Mouse (Mus musculus): ENCODE measurements around the gene Drg1. TPM values are rescaled to one million over a fixed set of nuclear protein-coding genes. Genes with fewer than 3 reads are reported as not detected.
"Not testable (repeated sequence)": the region's sequence is repeated elsewhere in the genome, so short reads cannot be mapped to it uniquely, and the experiment has no call there.

The Drg1 gene
- polyA plus RNA-seq, 1 experiment from 2014 or later = 200 TPM

- not testable (repeated sequence) for H3K27ac ChIP-seq (ENCODE audit: low read length); H3K4me2 ChIP-seq (replicated peaks; ENCODE audit: low read depth, low read length); ATAC-seq (ENCODE audit: insufficient number of reproducible peaks, insufficient read depth, low FRiP score, low read depth); H3K9ac ChIP-seq (replicated peaks; ENCODE audit: low read depth, low read length); H3K27me3 ChIP-seq (ENCODE audit: control insufficient read depth, insufficient read depth, low read length); H3K4me1 ChIP-seq (ENCODE audit: control insufficient read depth, insufficient read depth, low read length); H3K9me3 ChIP-seq (ENCODE audit: control insufficient read depth, low read depth, low read length); H3K4me3 ChIP-seq (ENCODE audit: low read depth, low read length); H3K36me3 ChIP-seq (ENCODE audit: control insufficient read depth, insufficient read depth, low read length)
- 96% methylated on average over 22 of the region's 24 CpGs for WGBS
These were observed 116.1 kb downstream of the Drg1 start for GRCm38 (mm10) chr11:3150003-3150676.

- H3K27ac ChIP-seq (ENCODE audit: low read length); H3K9me3 ChIP-seq (ENCODE audit: control insufficient read depth, low read depth, low read length); H3K36me3 ChIP-seq (ENCODE audit: control insufficient read depth, insufficient read depth, low read length); H3K9ac ChIP-seq (replicated peaks; ENCODE audit: low read depth, low read length); H3K4me1 ChIP-seq (ENCODE audit: control insufficient read depth, insufficient read depth, low read length); H3K4me2 ChIP-seq (replicated peaks; ENCODE audit: low read depth, low read length); H3K4me3 ChIP-seq (ENCODE audit: low read depth, low read length); ATAC-seq (ENCODE audit: insufficient number of reproducible peaks, insufficient read depth, low FRiP score, low read depth); H3K27me3 ChIP-seq (ENCODE audit: control insufficient read depth, insufficient read depth, low read length): not testable (repeated sequence)
- 89% methylated on average over 4 of the region's 4 CpGs for WGBS
These were observed 116.7 kb downstream of the Drg1 start for GRCm38 (mm10) chr11:3149471-3149870.

GRCm38 (mm10) chr11:3146806-3147205 is 119.4 kb downstream of the Drg1 start:
- not testable (repeated sequence) for H3K9ac ChIP-seq (replicated peaks; ENCODE audit: low read depth, low read length); H3K36me3 ChIP-seq (ENCODE audit: control insufficient read depth, insufficient read depth, low read length); H3K4me3 ChIP-seq (ENCODE audit: low read depth, low read length); H3K4me1 ChIP-seq (ENCODE audit: control insufficient read depth, insufficient read depth, low read length); H3K4me2 ChIP-seq (replicated peaks; ENCODE audit: low read depth, low read length); H3K27me3 ChIP-seq (ENCODE audit: control insufficient read depth, insufficient read depth, low read length); H3K27ac ChIP-seq (ENCODE audit: low read length); H3K9me3 ChIP-seq (ENCODE audit: control insufficient read depth, low read depth, low read length); ATAC-seq (ENCODE audit: insufficient number of reproducible peaks, insufficient read depth, low FRiP score, low read depth)
- 89% methylated on average over 2 of the region's 2 CpGs for WGBS

- ATAC-seq (ENCODE audit: insufficient number of reproducible peaks, insufficient read depth, low FRiP score, low read depth); H3K9ac ChIP-seq (replicated peaks; ENCODE audit: low read depth, low read length); H3K27me3 ChIP-seq (ENCODE audit: control insufficient read depth, insufficient read depth, low read length); H3K4me3 ChIP-seq (ENCODE audit: low read depth, low read length); H3K36me3 ChIP-seq (ENCODE audit: control insufficient read depth, insufficient read depth, low read length); H3K27ac ChIP-seq (ENCODE audit: low read length); H3K9me3 ChIP-seq (ENCODE audit: control insufficient read depth, low read depth, low read length); H3K4me2 ChIP-seq (replicated peaks; ENCODE audit: low read depth, low read length); H3K4me1 ChIP-seq (ENCODE audit: control insufficient read depth, insufficient read depth, low read length): not testable (repeated sequence)
- 78% methylated on average over 7 of the region's 9 CpGs for WGBS
These were observed 120.7 kb downstream of the Drg1 start for GRCm38 (mm10) chr11:3145359-3146165.

GRCm38 (mm10) chr11:3143984-3144383 is 122.2 kb downstream of the Drg1 start:
- not testable (repeated sequence) for H3K9me3 ChIP-seq (ENCODE audit: control insufficient read depth, low read depth, low read length); H3K36me3 ChIP-seq (ENCODE audit: control insufficient read depth, insufficient read depth, low read length); H3K9ac ChIP-seq (replicated peaks; ENCODE audit: low read depth, low read length); H3K27me3 ChIP-seq (ENCODE audit: control insufficient read depth, insufficient read depth, low read length); H3K4me1 ChIP-seq (ENCODE audit: control insufficient read depth, insufficient read depth, low read length); ATAC-seq (ENCODE audit: insufficient number of reproducible peaks, insufficient read depth, low FRiP score, low read depth); H3K4me3 ChIP-seq (ENCODE audit: low read depth, low read length); H3K4me2 ChIP-seq (replicated peaks; ENCODE audit: low read depth, low read length); H3K27ac ChIP-seq (ENCODE audit: low read length)
- WGBS = 81% methylated on average over 3 of the region's 3 CpGs

GRCm38 (mm10) chr11:3142413-3142812 is 123.8 kb downstream of the Drg1 start:
- H3K4me1 ChIP-seq (ENCODE audit: control insufficient read depth, insufficient read depth, low read length); H3K4me2 ChIP-seq (replicated peaks; ENCODE audit: low read depth, low read length); H3K36me3 ChIP-seq (ENCODE audit: control insufficient read depth, insufficient read depth, low read length); H3K27me3 ChIP-seq (ENCODE audit: control insufficient read depth, insufficient read depth, low read length); H3K4me3 ChIP-seq (ENCODE audit: low read depth, low read length); H3K27ac ChIP-seq (ENCODE audit: low read length); H3K9me3 ChIP-seq (ENCODE audit: control insufficient read depth, low read depth, low read length); H3K9ac ChIP-seq (replicated peaks; ENCODE audit: low read depth, low read length): not testable (repeated sequence)
- WGBS = 88% methylated on average over 4 of the region's 5 CpGs
- peak; percentile 71 for ATAC-seq (ENCODE audit: insufficient number of reproducible peaks, insufficient read depth, low FRiP score, low read depth)

- H3K27me3 ChIP-seq (ENCODE audit: control insufficient read depth, insufficient read depth, low read length); H3K9me3 ChIP-seq (ENCODE audit: control insufficient read depth, low read depth, low read length); H3K4me1 ChIP-seq (ENCODE audit: control insufficient read depth, insufficient read depth, low read length); ATAC-seq (ENCODE audit: insufficient number of reproducible peaks, insufficient read depth, low FRiP score, low read depth); H3K4me2 ChIP-seq (replicated peaks; ENCODE audit: low read depth, low read length); H3K36me3 ChIP-seq (ENCODE audit: control insufficient read depth, insufficient read depth, low read length); H3K4me3 ChIP-seq (ENCODE audit: low read depth, low read length); H3K27ac ChIP-seq (ENCODE audit: low read length); H3K9ac ChIP-seq (replicated peaks; ENCODE audit: low read depth, low read length): not testable (repeated sequence)
These were observed 125.2 kb downstream of the Drg1 start for GRCm38 (mm10) chr11:3140967-3141535.

- not testable (repeated sequence) for H3K4me2 ChIP-seq (replicated peaks; ENCODE audit: low read depth, low read length); H3K9ac ChIP-seq (replicated peaks; ENCODE audit: low read depth, low read length); H3K36me3 ChIP-seq (ENCODE audit: control insufficient read depth, insufficient read depth, low read length); H3K4me3 ChIP-seq (ENCODE audit: low read depth, low read length); H3K9me3 ChIP-seq (ENCODE audit: control insufficient read depth, low read depth, low read length); ATAC-seq (ENCODE audit: insufficient number of reproducible peaks, insufficient read depth, low FRiP score, low read depth); H3K4me1 ChIP-seq (ENCODE audit: control insufficient read depth, insufficient read depth, low read length); H3K27me3 ChIP-seq (ENCODE audit: control insufficient read depth, insufficient read depth, low read length); H3K27ac ChIP-seq (ENCODE audit: low read length)
- WGBS = 87% methylated on average over 2 of the region's 2 CpGs
These were observed 127.9 kb downstream of the Drg1 start for GRCm38 (mm10) chr11:3138323-3138722.
